Mouse (Mus musculus) lung, embryonic 15.5 days (tissue): ENCODE data around the gene Olfr965. TPM values are rescaled to one million over a fixed set of nuclear protein-coding genes. Genes with fewer than 3 reads are reported as not detected.

Experiments used
- polyA plus RNA-seq: library from polyadenylated mRNA; unstranded; fragments of >200 nt; fragmentation: Nextera tagmentation; extraction: Ambion mirVana; gene quantifications from 2 replicates; pipeline ENCODE4 v1.2.1, GENCODE M21; 2015

Gene Olfr965
- polyA plus RNA-seq, 1 experiment from 2014 or later = not detected

Other genes with a start within 250 kb of the Olfr965 start
- gene Olfr955, start 239.4 kb upstream of the Olfr965 start, polyA plus RNA-seq = not detected in 2 replicates
- gene Olfr44, start 217.4 kb upstream of the Olfr965 start, polyA plus RNA-seq = not detected in 2 replicates
- gene Olfr957, start 195.5 kb upstream of the Olfr965 start, polyA plus RNA-seq = not detected in 2 replicates
- not detected in 2 replicates for gene Olfr958, start 157.3 kb upstream of the Olfr965 start, polyA plus RNA-seq
- gene Olfr959, start 135.8 kb upstream of the Olfr965 start, polyA plus RNA-seq = not detected in 2 replicates
- 8.2 and 10.0 TPM in 2 replicates for gene AW551984, start 107.0 kb upstream of the Olfr965 start, polyA plus RNA-seq
- gene Olfr148, start 100.7 kb upstream of the Olfr965 start, polyA plus RNA-seq = not detected in 2 replicates
- gene Olfr960, start 90.0 kb upstream of the Olfr965 start, polyA plus RNA-seq = not detected in 2 replicates
- not detected in 2 replicates for gene Olfr961, start 66.3 kb upstream of the Olfr965 start, polyA plus RNA-seq
- not detected in 2 replicates for gene Olfr963, start 44.1 kb upstream of the Olfr965 start, polyA plus RNA-seq
- not detected in 2 replicates for gene Olfr149, start 4.2 kb upstream of the Olfr965 start, polyA plus RNA-seq
- gene Olfr150, start 19.6 kb downstream of the Olfr965 start, polyA plus RNA-seq = not detected in 2 replicates
- not detected in 2 replicates for gene Olfr967, start 34.9 kb downstream of the Olfr965 start, polyA plus RNA-seq
- not detected in 2 replicates for gene Olfr968, start 71.9 kb downstream of the Olfr965 start, polyA plus RNA-seq
- not detected in 2 replicates for gene Olfr969, start 79.6 kb downstream of the Olfr965 start, polyA plus RNA-seq
- gene Olfr970, start 97.5 kb downstream of the Olfr965 start, polyA plus RNA-seq = not detected in 2 replicates
- not detected in 2 replicates for gene Olfr971, start 125.5 kb downstream of the Olfr965 start, polyA plus RNA-seq
- not detected in 2 replicates for gene Olfr972, start 155.1 kb downstream of the Olfr965 start, polyA plus RNA-seq
- not detected in 2 replicates for gene Olfr229, start 196.0 kb downstream of the Olfr965 start, polyA plus RNA-seq
- gene Olfr974, start 226.1 kb downstream of the Olfr965 start, polyA plus RNA-seq = not detected in 2 replicates
- gene Olfr975, start 240.7 kb downstream of the Olfr965 start, polyA plus RNA-seq = not detected in 2 replicates
- gene Olfr976, start 249.8 kb downstream of the Olfr965 start, polyA plus RNA-seq = not detected in 2 replicates